Mouse (Mus musculus) kidney, postnatal 0 days (tissue): Measurements from ENCODE around the gene Haus7. TPM values are rescaled to one million over a fixed set of nuclear protein-coding genes. Genes with fewer than 3 reads are reported as not detected.
"Not testable (repeated sequence)": the region's sequence is repeated elsewhere in the genome, so short reads cannot be mapped to it uniquely, and the experiment has no call there.

Source experiments
- ATAC-seq: fragments of 200-750 bp; cut with Nextera tagmentation; replicated peaks from 2 replicates; pipeline ENCODE4 v1.8.0; 2017; ENCODE audit warnings: low read depth, moderate number of reproducible peaks, moderate TSS enrichment, moderate library complexity; ENCODE audit not compliant: low FRiP score
- DNase-seq: peaks from one replicate; pipeline ENCODE4 v3.0.0-alpha.2; 2016; ENCODE audit warnings: low spot score
- H3K27ac ChIP-seq: fragments of 300-500 bp; sonication (generic); 2 replicates; pipeline ENCODE4 v1.5.1; 2014; ENCODE audit warnings: mild to moderate bottlenecking
- H3K27me3 ChIP-seq: fragments of 300-500 bp; sonication (generic); 2 replicates; pipeline ENCODE4 v1.6.1; 2014; ENCODE audit warnings: low read length, mixed read lengths; ENCODE audit not compliant: insufficient read depth
- H3K36me3 ChIP-seq: fragments of 300-500 bp; sonication (generic); 2 replicates; pipeline ENCODE4 v1.6.1; 2014; ENCODE audit warnings: low read length, mixed read lengths; ENCODE audit not compliant: insufficient read depth
- H3K4me1 ChIP-seq: fragments of 300-500 bp; sonication (generic); replicated peaks from 2 replicates; pipeline ENCODE4 v1.6.1; 2014; ENCODE audit warnings: antibody characterized with exemption, low read length, mixed read lengths; ENCODE audit not compliant: insufficient read depth
- H3K4me2 ChIP-seq: fragments of 300-500 bp; sonication (generic); 2 replicates; pipeline ENCODE4 v1.6.1; 2014; ENCODE audit warnings: mild to moderate bottlenecking, low read length, moderate library complexity, mixed read lengths
- H3K4me3 ChIP-seq: fragments of 300-500 bp; sonication (generic); replicated peaks from 2 replicates; pipeline ENCODE4 v1.5.1; 2014; ENCODE audit warnings: low read depth, low read length
- H3K9ac ChIP-seq: fragments of 300-500 bp; sonication (generic); 2 replicates; pipeline ENCODE4 v1.6.1; 2014; ENCODE audit warnings: low read depth, low read length
- H3K9me3 ChIP-seq: fragments of 300-500 bp; sonication (generic); replicated peaks from 2 replicates; pipeline ENCODE4 v1.6.1; 2016; ENCODE audit warnings: low read length, inconsistent platforms, mixed read lengths
- CTCF ChIP-seq: IDR thresholded peaks from 2 replicates; pipeline ENCODE4 v1.5.1; 2016; ENCODE audit warnings: antibody characterized with exemption, low read depth, mild to moderate bottlenecking, moderate library complexity
- WGBS: fragments of 180-500 bp; shearing (Covaris S2); extraction: QIAGEN DNeasy Blood & Tissue Kit; methylation state at CpG from one replicate; pipeline ENCODE4 v1.1.7; 2014; 5-methylcytosine and 5-hydroxymethylcytosine counted together
- polyA plus RNA-seq: library from polyadenylated mRNA; unstranded; fragments of >200 nt; fragmentation: Nextera tagmentation; extraction: Ambion mirVana; gene quantifications from 2 replicates; pipeline ENCODE4 v1.2.1, GENCODE M21; 2015

Gene Haus7
- polyA plus RNA-seq, 1 experiment from 2014 or later: 40.3 TPM

GRCm38 (mm10) chrX:73401616-73402015 lies 57.2 kb downstream of the Haus7 start:
- ATAC-seq (no peak), DNase-seq (no peak)
- Histone ChIP-seq H3K4me3 (no peak overlapping the region), H3K4me2 (no peak overlapping the region), H3K36me3 (no peaks in the 10 kb centered on the region), H3K27ac (no peak overlapping the region), H3K4me1 (no peaks in the 10 kb centered on the region), H3K9me3 (no peaks in the 10 kb centered on the region), H3K27me3 (no peaks in the 10 kb centered on the region), H3K9ac (no peak overlapping the region)
- 92% methylated on average over 12 of the region's 12 CpGs for WGBS
- TF ChIP-seq CTCF: no peak

- WGBS: 88% methylated on average over 20 of the region's 20 CpGs
- Histone ChIP-seq H3K9ac (no peak overlapping the region), H3K9me3 (no peaks in the 10 kb centered on the region), H3K27ac (no peak overlapping the region), H3K27me3 (no peaks in the 10 kb centered on the region), H3K4me1 (no peaks in the 10 kb centered on the region), H3K4me2 (no peak overlapping the region), H3K36me3 (no peaks in the 10 kb centered on the region), H3K4me3 (no peak overlapping the region)
- DNase-seq: no peak
- no peak for TF ChIP-seq CTCF
- no peak for ATAC-seq
Observed at GRCm38 (mm10) chrX:73400951-73401350, 57.9 kb downstream of the Haus7 start.

- 52% methylated on average over 2 of the region's 2 CpGs for WGBS
- not testable (repeated sequence) for H3K9me3 ChIP-seq, DNase-seq, H3K4me2 ChIP-seq, H3K27me3 ChIP-seq, H3K4me3 ChIP-seq, H3K36me3 ChIP-seq, H3K27ac ChIP-seq, ATAC-seq, H3K4me1 ChIP-seq, H3K9ac ChIP-seq
Observed at GRCm38 (mm10) chrX:73398636-73399035, 60.2 kb downstream of the Haus7 start, which contains the start of gene Gm18336. Gene Gm18336 (minus strand): TSS chrX:73398736.

GRCm38 (mm10) chrX:73396446-73396845 lies 62.4 kb downstream of the Haus7 start:
- H3K27me3 ChIP-seq: no peaks in the 10 kb centered on the region
- WGBS: 82% methylated on average over 1 of the region's 1 CpGs

GRCm38 (mm10) chrX:73391481-73391880 lies 67.4 kb downstream of the Haus7 start:
- no peak for TF ChIP-seq CTCF
- Histone ChIP-seq H3K4me2 (no peak overlapping the region), H3K27me3 (no peaks in the 10 kb centered on the region), H3K27ac (no peak overlapping the region), H3K9ac (no peak overlapping the region), H3K4me1 (no peaks in the 10 kb centered on the region), H3K4me3 (no peak overlapping the region), H3K9me3 (no peaks in the 10 kb centered on the region), H3K36me3 (no peaks in the 10 kb centered on the region)
- WGBS: 77% methylated on average over 4 of the region's 4 CpGs
- DNase-seq (no peak), ATAC-seq (no peak)

More at GRCm38 (mm10) chrX:73396446-73396845, 62.4 kb downstream of the Haus7 start:
- H3K36me3 ChIP-seq: no peaks in the 10 kb centered on the region
- no peak overlapping the region for H3K9ac ChIP-seq
- no peak overlapping the region for H3K4me2 ChIP-seq
- no peak overlapping the region for H3K27ac ChIP-seq
- no peak overlapping the region for H3K4me3 ChIP-seq
- ATAC-seq (no peak), DNase-seq (no peak)
- no peak for TF ChIP-seq CTCF
- no peaks in the 10 kb centered on the region for H3K4me1 ChIP-seq
- no peaks in the 10 kb centered on the region for H3K9me3 ChIP-seq

Other genes starting within 250 kb of the Haus7 start
- gene Xlr4b, start 244.7 kb downstream of the Haus7 start, polyA plus RNA-seq: 2.8 TPM in 1 of 2 replicates, not detected in the other
- gene F8a, start 230.8 kb downstream of the Haus7 start, polyA plus RNA-seq: 15.1 and 16.6 TPM in 2 replicates
- gene Xlr4c, start 215.9 kb downstream of the Haus7 start, polyA plus RNA-seq: 0.14 TPM in 1 of 2 replicates, not detected in the other
- gene Xlr3c, start 193.7 kb downstream of the Haus7 start, polyA plus RNA-seq: 0.09 TPM in 1 of 2 replicates, not detected in the other
- 0.16 TPM in 1 of 2 replicates, not detected in the other for gene Xlr5a, start 166.1 kb downstream of the Haus7 start, polyA plus RNA-seq
- gene Xlr5c, start 166.1 kb downstream of the Haus7 start, polyA plus RNA-seq: 0.20 TPM in 1 of 2 replicates, not detected in the other
- not detected in 2 replicates for gene Gm45015, start 122.2 kb downstream of the Haus7 start, polyA plus RNA-seq
- 5.4 and 6.0 TPM in 2 replicates for gene Zfp275, start 116.4 kb downstream of the Haus7 start, polyA plus RNA-seq
- not detected in 2 replicates for gene Gm18336, start 60.3 kb downstream of the Haus7 start, polyA plus RNA-seq
- gene Zfp92, start 47.9 kb downstream of the Haus7 start, polyA plus RNA-seq: 0.04 and 0.05 TPM in 2 replicates
- 0.12 and 0.18 TPM in 2 replicates for gene Trex2, start 23.7 kb downstream of the Haus7 start, polyA plus RNA-seq
- 90.4 and 93.4 TPM in 2 replicates for gene Bgn, start 24.6 kb upstream of the Haus7 start, polyA plus RNA-seq
- 0.11 and 0.22 TPM in 2 replicates for gene Atp2b3, start 44.0 kb upstream of the Haus7 start, polyA plus RNA-seq
- 23.5 and 25.0 TPM in 2 replicates for gene Dusp9, start 180.4 kb upstream of the Haus7 start, polyA plus RNA-seq
- gene Pnck, start 201.1 kb upstream of the Haus7 start, polyA plus RNA-seq: 15.7 and 18.7 TPM in 2 replicates
- 12.0 and 12.2 TPM in 2 replicates for gene Slc6a8, start 214.1 kb upstream of the Haus7 start, polyA plus RNA-seq